Mouse (Mus musculus) spleen, postnatal 10 days (tissue): ENCODE measurements around the gene Gm28048.

Source experiments
- DNase-seq, 2 experiments: peaks; one replicate each; pipeline ENCODE4 v3.0.0; 2021 to 2022; ENCODE audit warnings: low spot score in 2 of 2

Gm28048 gene

GRCm38 (mm10) chr11:22838361-22838760, 143.5 kb downstream of the Gm28048 start:
- no peak for DNase-seq

GRCm38 (mm10) chr11:22836269-22836668, 145.6 kb downstream of the Gm28048 start:
- DNase-seq, result no peak

- no peak for DNase-seq
Measured at GRCm38 (mm10) chr11:22832600-22832999, 149.3 kb downstream of the Gm28048 start.

GRCm38 (mm10) chr11:22831916-22832315, 150.0 kb downstream of the Gm28048 start:
- no peak for DNase-seq

GRCm38 (mm10) chr11:22830684-22831083, 151.2 kb downstream of the Gm28048 start:
- DNase-seq, result no peak

GRCm38 (mm10) chr11:22830179-22830611, 151.7 kb downstream of the Gm28048 start:
- no peak for DNase-seq

GRCm38 (mm10) chr11:22828988-22829632, 152.8 kb downstream of the Gm28048 start:
- no peak for DNase-seq

GRCm38 (mm10) chr11:22827514-22828080, 154.3 kb downstream of the Gm28048 start:
- DNase-seq, result no peak

GRCm38 (mm10) chr11:22826665-22827064, 155.2 kb downstream of the Gm28048 start:
- no peak for DNase-seq

- DNase-seq, result no peak
Measured at GRCm38 (mm10) chr11:22826051-22826450, 155.8 kb downstream of the Gm28048 start.

- DNase-seq, result no peak
Measured at GRCm38 (mm10) chr11:22825548-22825947, 156.3 kb downstream of the Gm28048 start.

- DNase-seq, result no peak
Measured at GRCm38 (mm10) chr11:22824049-22824705, 157.7 kb downstream of the Gm28048 start.

- DNase-seq, result no peak
Measured at GRCm38 (mm10) chr11:22821243-22821642, 160.6 kb downstream of the Gm28048 start.

GRCm38 (mm10) chr11:22818371-22818770, 163.5 kb downstream of the Gm28048 start:
- DNase-seq, result no peak

GRCm38 (mm10) chr11:22815877-22816276, 166.0 kb downstream of the Gm28048 start:
- DNase-seq, result peak in 1 of 2 experiments; percentile 31

- no peak for DNase-seq
Measured at GRCm38 (mm10) chr11:22815143-22815542, 166.7 kb downstream of the Gm28048 start.

GRCm38 (mm10) chr11:22813921-22814704, 167.8 kb downstream of the Gm28048 start:
- peak in 1 of 2 experiments; percentile 33 for DNase-seq

- DNase-seq, result no peak
Measured at GRCm38 (mm10) chr11:22813427-22813826, 168.5 kb downstream of the Gm28048 start.

GRCm38 (mm10) chr11:22811413-22811812, 170.5 kb downstream of the Gm28048 start:
- no peak for DNase-seq

GRCm38 (mm10) chr11:22809465-22810096, 172.3 kb downstream of the Gm28048 start:
- no peak for DNase-seq

GRCm38 (mm10) chr11:22808040-22808439, 173.8 kb downstream of the Gm28048 start:
- DNase-seq, result no peak

- no peak for DNase-seq
Measured at GRCm38 (mm10) chr11:22805171-22805570, 176.7 kb downstream of the Gm28048 start.
